Mouse (Mus musculus): ENCODE measurements around the gene Rpl41. TPM values are rescaled to one million over a fixed set of nuclear protein-coding genes. Genes with fewer than 3 reads are reported as not detected.

The Rpl41 gene
- 1,968 and 2,386 TPM in 2 replicates for polyA plus RNA-seq (2012; ENCODE audit: low replicate concordance)

DNA sequence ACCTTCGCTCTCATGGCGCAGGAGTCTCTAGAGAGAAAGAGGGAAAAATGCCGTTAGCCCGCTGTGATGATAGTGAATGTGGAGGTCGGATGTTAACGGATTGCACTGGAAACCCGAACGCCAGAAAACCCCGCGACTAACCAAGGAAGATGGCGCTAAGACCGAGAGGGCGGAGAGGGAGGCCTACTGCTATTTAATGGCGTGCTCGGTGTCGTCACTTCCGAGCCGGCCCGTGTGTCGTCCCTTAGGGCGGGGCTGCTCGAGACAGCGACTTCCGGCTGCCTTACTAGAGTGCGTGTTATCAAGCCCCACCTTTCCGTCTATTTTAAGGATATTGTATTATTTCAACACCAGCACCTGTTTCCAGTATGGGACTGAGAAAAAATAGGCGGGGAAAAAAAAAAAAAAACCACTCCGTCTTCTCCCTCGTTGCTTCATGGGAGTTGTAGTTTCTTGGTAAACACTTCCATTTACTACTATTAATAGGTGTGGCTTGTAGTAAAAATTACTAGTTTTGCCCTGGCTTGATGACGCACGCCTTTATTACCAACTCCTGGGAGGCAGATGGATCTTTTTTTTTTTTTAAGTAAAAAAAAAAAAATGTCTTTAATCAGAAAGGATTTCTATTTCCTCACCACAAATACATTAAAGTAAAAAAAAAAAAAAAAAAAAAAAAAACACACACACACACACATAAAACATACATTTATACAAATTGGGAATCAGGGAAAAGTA, at the start of gene Rpl41:
TSS of gene Rpl41 (minus strand) at position 359 of the 735 bp plus-strand sequence.

DNA sequence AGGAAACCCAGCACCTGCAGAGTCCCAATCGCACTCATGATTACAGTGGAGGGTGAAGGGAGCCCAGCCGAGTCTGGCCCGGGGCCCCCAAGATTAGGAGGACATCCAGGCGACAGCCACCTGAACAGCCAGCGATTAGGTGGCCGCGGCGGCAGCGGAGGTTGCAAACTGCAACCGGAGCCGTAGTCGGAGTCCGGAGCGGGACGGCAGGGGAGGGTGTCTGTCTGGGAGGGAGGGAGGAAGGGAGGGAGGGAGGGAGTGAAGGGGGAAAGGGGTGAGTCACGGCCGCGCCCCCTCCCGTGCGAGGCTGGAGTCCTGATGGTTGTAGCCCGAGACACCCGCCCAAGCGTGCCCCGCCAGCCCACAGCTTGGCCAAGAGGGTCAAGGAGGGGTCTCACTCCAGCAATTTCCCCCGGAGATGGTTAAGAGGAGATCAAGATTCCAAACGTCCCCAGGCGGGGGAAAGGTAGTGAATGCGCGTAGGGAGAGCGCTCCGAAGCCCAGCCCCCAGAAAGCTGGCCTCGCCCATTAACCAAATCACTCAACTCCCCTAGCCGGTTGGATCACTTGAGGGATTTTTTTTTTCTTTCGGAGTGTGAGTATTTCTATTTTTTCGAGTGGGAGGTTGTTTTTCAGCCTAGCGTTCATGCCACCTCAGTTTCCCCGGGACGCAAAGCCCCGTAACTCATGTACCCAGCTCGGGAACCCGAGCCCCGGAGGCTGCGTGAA, 40.5 kb upstream of the Rpl41 start, which contains the start of gene Erbb3:
TSS of gene Erbb3 (minus strand) at position 189 of the 729 bp plus-strand sequence.

DNA sequence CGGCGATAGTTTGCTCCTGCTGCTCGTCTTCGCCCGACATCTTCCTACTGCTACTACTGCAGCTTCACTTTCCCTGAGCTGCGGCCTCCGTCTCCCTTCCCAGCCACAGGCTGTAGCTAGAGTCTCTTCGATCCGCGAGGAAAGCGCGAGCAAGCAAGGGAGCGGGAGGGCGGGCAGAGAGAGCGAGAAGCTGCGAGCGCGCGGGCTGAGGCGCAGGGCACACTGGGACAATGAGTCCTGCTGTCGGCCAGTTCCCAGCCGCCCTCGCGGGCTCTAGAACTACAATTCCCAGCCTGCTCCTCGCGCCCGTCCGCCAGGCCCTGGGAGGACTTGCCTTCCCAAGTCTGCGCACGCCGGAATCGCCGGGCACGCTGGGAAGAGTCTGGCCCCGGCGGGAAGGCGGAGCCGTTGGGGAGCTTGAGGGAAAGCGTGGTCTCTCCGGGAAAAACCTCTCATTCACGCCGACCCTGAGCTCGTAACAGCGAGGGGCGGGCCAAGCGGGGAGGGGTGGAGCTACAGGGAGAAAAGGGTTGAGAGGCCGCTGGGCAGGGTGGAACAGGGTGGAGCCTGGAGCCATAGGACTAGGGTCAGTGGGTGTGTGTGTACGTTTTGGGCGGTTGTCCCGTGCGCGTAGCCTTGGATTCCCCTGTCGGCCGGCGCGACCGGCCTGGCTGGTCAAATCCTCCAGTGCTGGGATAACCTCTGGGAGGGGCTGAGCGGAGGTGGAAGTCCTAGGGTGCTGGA, 16.9 kb upstream of the Rpl41 start, which contains the start of gene Pa2g4:
TSS of gene Pa2g4 (minus strand) at position 200 of the 744 bp plus-strand sequence.

DNA sequence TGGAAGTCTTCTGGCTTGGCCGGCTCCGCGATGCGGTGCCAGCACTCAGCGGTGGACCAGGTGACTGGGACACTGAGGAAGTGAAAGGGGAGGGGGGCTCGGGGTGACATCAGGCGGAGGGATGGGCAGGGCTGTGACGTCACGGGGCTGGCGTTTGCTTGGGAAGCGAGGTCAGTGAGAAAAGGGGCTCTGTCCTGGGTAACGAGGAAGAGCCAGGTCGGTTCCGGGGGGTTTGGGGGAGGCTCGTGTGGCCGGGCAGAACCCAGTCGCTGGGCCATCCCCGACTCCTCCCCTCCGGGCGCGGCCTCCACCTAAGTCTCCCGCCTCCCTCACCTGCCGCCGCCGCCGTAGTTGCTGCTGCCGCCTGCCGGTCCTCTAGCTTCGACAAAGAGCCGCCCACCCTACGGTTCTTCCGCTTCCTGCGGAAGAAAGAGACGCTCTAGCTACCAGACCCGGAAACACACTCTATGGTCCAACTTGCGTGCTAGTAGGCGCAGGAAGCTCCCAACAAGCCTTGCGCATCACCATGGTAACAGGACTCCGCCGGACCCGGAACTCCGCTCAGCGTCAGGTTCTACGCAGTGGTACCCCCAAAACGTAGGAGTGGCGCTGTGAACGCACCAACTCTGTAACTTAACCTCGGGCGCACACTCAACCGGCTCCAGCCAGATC, 1.6 kb downstream of the Rpl41 start, which contains the start of gene Zc3h10:
TSS of gene Zc3h10 (minus strand) at position 414 of the 672 bp plus-strand sequence.

DNA sequence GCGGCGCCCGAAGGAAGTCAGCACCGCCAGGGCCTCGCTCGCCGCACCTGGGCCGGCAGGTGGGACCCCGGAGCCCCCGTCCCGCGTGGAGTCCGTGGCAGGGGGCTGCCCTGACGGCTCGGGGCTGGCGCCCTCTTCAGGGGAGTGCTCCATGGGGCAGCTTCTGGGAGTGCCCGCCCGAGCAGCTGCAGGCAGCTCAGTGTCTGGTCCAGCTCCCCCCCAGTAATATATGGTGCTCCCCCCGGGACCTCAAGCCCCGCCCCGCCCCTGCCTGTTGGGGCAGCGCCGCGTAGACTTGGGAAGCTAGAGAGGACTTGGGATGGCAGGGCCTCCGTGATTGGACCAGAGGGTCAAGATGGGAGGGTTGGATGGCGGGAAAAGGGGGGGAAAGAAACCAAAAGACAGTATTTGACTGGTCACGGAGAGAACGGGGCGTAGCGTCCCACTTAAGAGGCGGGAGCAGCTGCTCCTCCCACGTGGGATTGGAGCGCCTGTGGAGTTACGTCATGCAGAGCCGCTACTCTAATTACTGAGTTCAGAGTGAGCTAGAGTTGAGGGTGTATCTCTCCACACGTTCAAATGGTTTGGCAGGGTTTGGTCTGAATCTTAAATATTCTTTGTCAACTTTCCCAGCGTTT, 23.3 kb downstream of the Rpl41 start, which contains the start of gene Esyt1:
TSS of gene Esyt1 (minus strand) at position 201 of the 638 bp plus-strand sequence.

DNA sequence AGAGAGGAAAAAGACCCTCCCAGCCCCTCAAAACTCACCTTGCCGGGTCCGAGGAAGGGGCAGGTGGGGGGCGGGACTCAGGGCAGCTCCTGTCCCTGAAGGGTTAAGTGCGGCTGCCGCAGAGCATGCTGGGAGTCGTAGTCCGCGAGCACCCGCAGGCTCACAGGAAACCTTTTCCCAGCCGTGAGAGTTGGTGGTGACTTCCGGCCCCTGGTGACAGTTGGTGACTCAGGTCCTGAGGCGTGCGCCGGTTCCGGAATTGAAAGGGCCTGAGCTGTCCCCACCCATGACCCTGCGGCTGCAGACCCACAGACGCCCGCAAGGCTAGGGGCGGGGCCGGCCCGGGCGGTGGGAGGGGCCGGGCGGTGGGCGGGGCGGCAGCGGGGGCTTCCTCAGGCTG, 50.5 kb downstream of the Rpl41 start, which contains the start of gene Myl6b:
TSS of gene Myl6b (minus strand) at position 96 of the 400 bp plus-strand sequence.

Other genes with a start within 250 kb of the Rpl41 start
- gene Pan2, start 246.0 kb downstream of the Rpl41 start, polyA plus RNA-seq (2012; ENCODE audit: low replicate concordance): 2.8 and 6.3 TPM in 2 replicates
- 27.5 and 52.4 TPM in 2 replicates for gene Cnpy2, start 226.8 kb downstream of the Rpl41 start, polyA plus RNA-seq (2012; ENCODE audit: low replicate concordance)
- 8.6 and 52.3 TPM in 2 replicates for gene Cs, start 211.6 kb downstream of the Rpl41 start, polyA plus RNA-seq (2012; ENCODE audit: low replicate concordance)
- 3.6 and 11.6 TPM in 2 replicates for gene Coq10a, start 180.3 kb downstream of the Rpl41 start, polyA plus RNA-seq (2012; ENCODE audit: low replicate concordance)
- gene Ankrd52, start 172.2 kb downstream of the Rpl41 start, polyA plus RNA-seq (2012; ENCODE audit: low replicate concordance): 61.1 and 121 TPM in 2 replicates
- gene Slc39a5, start 148.1 kb downstream of the Rpl41 start, polyA plus RNA-seq (2012; ENCODE audit: low replicate concordance): not detected in 2 replicates
- gene Nabp2, start 137.8 kb downstream of the Rpl41 start, polyA plus RNA-seq (2012; ENCODE audit: low replicate concordance): 265 and 291 TPM in 2 replicates
- gene Rnf41, start 137.6 kb downstream of the Rpl41 start, polyA plus RNA-seq (2012; ENCODE audit: low replicate concordance): 7.7 and 9.3 TPM in 2 replicates
- 223 and 234 TPM in 2 replicates for gene Smarcc2, start 90.1 kb downstream of the Rpl41 start, polyA plus RNA-seq (2012; ENCODE audit: low replicate concordance)
- 27.3 and 134 TPM in 2 replicates for gene Myl6, start 55.2 kb downstream of the Rpl41 start, polyA plus RNA-seq (2012; ENCODE audit: low replicate concordance)
- gene Myl6b, start 50.6 kb downstream of the Rpl41 start, polyA plus RNA-seq (2012; ENCODE audit: low replicate concordance): 6.8 and 8.3 TPM in 2 replicates
- 64.0 and 113 TPM in 2 replicates for gene Esyt1, start 23.4 kb downstream of the Rpl41 start, polyA plus RNA-seq (2012; ENCODE audit: low replicate concordance)
- 17.8 and 33.1 TPM in 2 replicates for gene Zc3h10, start 1.5 kb downstream of the Rpl41 start, polyA plus RNA-seq (2012; ENCODE audit: low replicate concordance)
- gene Pa2g4, start 16.7 kb upstream of the Rpl41 start, polyA plus RNA-seq (2012; ENCODE audit: low replicate concordance): 485 and 726 TPM in 2 replicates
- gene Erbb3, start 40.3 kb upstream of the Rpl41 start, polyA plus RNA-seq (2012; ENCODE audit: low replicate concordance): 0.35 and 0.77 TPM in 2 replicates
- gene Rps26, start 77.4 kb upstream of the Rpl41 start, polyA plus RNA-seq (2012; ENCODE audit: low replicate concordance): 275 and 2,118 TPM in 2 replicates
- 1.4 and 2.2 TPM in 2 replicates for gene Ikzf4, start 96.7 kb upstream of the Rpl41 start, polyA plus RNA-seq (2012; ENCODE audit: low replicate concordance)
- 0.64 and 3.0 TPM in 2 replicates for gene Suox, start 124.8 kb upstream of the Rpl41 start, polyA plus RNA-seq (2012; ENCODE audit: low replicate concordance)
- 9.7 and 12.3 TPM in 2 replicates for gene Rab5b, start 147.0 kb upstream of the Rpl41 start, polyA plus RNA-seq (2012; ENCODE audit: low replicate concordance)
- 0.14 TPM in 1 of 2 replicates, not detected in the other for gene Pmel, start 154.9 kb upstream of the Rpl41 start, polyA plus RNA-seq (2012; ENCODE audit: low replicate concordance)
- 14.9 and 21.2 TPM in 2 replicates for gene Cdk2, start 155.7 kb upstream of the Rpl41 start, polyA plus RNA-seq (2012; ENCODE audit: low replicate concordance)
- gene Dgka, start 195.6 kb upstream of the Rpl41 start, polyA plus RNA-seq (2012; ENCODE audit: low replicate concordance): 4.5 and 5.3 TPM in 2 replicates
- 178 and 186 TPM in 2 replicates for gene Pym1, start 198.6 kb upstream of the Rpl41 start, polyA plus RNA-seq (2012; ENCODE audit: low replicate concordance)
- gene Mmp19, start 241.6 kb upstream of the Rpl41 start, polyA plus RNA-seq (2012; ENCODE audit: low replicate concordance): 0.26 and 0.43 TPM in 2 replicates

Measured in leukemia stem cell, adult 10-12 weeks (primary cell).